Mouse (Mus musculus) gastrocnemius, adult 8-10 months (tissue): Measurements from ENCODE around the gene Gse1. TPM values are rescaled to one million over a fixed set of nuclear protein-coding genes. Genes with fewer than 3 reads are reported as not detected.

Experiments
- DNase-seq, 2 experiments: peaks; one replicate each; pipeline ENCODE4 v3.0.0; 2022; ENCODE audit warnings: low spot score in 2 of 2
- total RNA-seq, 4 experiments: library from RNA; stranded (reverse); gene quantifications; 2 replicates each; pipeline ENCODE4 v1.2.4; 2022

Gene Gse1
- total RNA-seq, 4 experiments from 2014 or later = 32.6 to 36.2 (median 34.6) TPM

- DNase-seq = no peak
Measured at GRCm38 (mm10) chr8:120268541-120268980, 40.3 kb downstream of the Gse1 start.

- DNase-seq = peak; percentile 70 to 84
Measured at GRCm38 (mm10) chr8:120270449-120270848, 42.2 kb downstream of the Gse1 start.

- DNase-seq = no peak
Measured at GRCm38 (mm10) chr8:120273430-120273829, 45.2 kb downstream of the Gse1 start.

GRCm38 (mm10) chr8:120276051-120276890, 48.0 kb downstream of the Gse1 start:
- peak; percentile 83 to 87 for DNase-seq

GRCm38 (mm10) chr8:120276891-120277426, 48.7 kb downstream of the Gse1 start:
- DNase-seq = peak in 1 of 2 experiments; percentile 48

GRCm38 (mm10) chr8:120278009-120278408, 49.8 kb downstream of the Gse1 start:
- DNase-seq = no peak

GRCm38 (mm10) chr8:120279418-120279817, 51.2 kb downstream of the Gse1 start:
- no peak for DNase-seq

- DNase-seq = peak; percentile 54 to 66
Measured at GRCm38 (mm10) chr8:120281487-120281886, 53.2 kb downstream of the Gse1 start.

- DNase-seq = no peak
Measured at GRCm38 (mm10) chr8:120282465-120282864, 54.2 kb downstream of the Gse1 start.

GRCm38 (mm10) chr8:120284265-120284664, 56.0 kb downstream of the Gse1 start:
- DNase-seq = no peak

GRCm38 (mm10) chr8:120285033-120285432, 56.8 kb downstream of the Gse1 start:
- no peak for DNase-seq

- no peak for DNase-seq
Measured at GRCm38 (mm10) chr8:120285878-120286277, 57.6 kb downstream of the Gse1 start.

- DNase-seq = peak; percentile 59 to 70
Measured at GRCm38 (mm10) chr8:120288122-120288908, 60.1 kb downstream of the Gse1 start.

GRCm38 (mm10) chr8:120289191-120289590, 60.9 kb downstream of the Gse1 start:
- no peak for DNase-seq

- peak; percentile 59 to 74 for DNase-seq
Measured at GRCm38 (mm10) chr8:120289698-120290181, 61.5 kb downstream of the Gse1 start.

- DNase-seq = no peak
Measured at GRCm38 (mm10) chr8:120290614-120291013, 62.4 kb downstream of the Gse1 start.

GRCm38 (mm10) chr8:120291650-120292049, 63.4 kb downstream of the Gse1 start:
- DNase-seq = no peak

GRCm38 (mm10) chr8:120292316-120293107, 64.3 kb downstream of the Gse1 start:
- DNase-seq = no peak

GRCm38 (mm10) chr8:120293421-120294357, 65.4 kb downstream of the Gse1 start:
- no peak for DNase-seq
